Mouse (Mus musculus) kidney, adult 11 months (tissue): ENCODE measurements around the gene Sstr3.

Experiments
- DNase-seq: peaks from one replicate; pipeline ENCODE4 v3.0.0; 2022

The Sstr3 gene

DNA sequence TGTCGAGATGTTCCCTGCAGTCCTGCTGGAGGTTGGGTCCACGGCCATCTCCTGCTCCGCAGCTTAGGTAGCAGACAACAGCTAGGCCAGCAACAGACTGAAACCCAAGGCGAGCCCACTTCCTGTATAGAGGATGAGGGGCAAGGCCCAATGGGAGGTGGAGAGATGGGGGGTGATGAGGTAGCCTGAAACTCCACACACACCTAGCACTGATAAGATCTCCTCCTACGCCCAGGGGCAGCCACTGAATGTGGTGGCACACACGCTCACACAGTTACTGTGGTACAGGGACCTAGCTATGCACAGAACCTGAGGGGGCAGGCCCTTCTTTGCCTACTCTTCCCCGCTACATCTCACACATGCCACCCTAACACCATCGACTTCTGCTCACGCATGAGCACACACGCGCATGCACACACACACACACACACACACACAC, 49.5 kb downstream of the Sstr3 start, which contains the start of gene Il2rb:
TSS of gene Il2rb (minus strand) at position 304 of the 439 bp plus-strand sequence.
- no peak for DNase-seq

GRCm38 (mm10) chr15:78493401-78494010, 51.0 kb downstream of the Sstr3 start:
- DNase-seq, result no peak

- no peak for DNase-seq
These were observed 53.2 kb downstream of the Sstr3 start for GRCm38 (mm10) chr15:78491301-78491700.

GRCm38 (mm10) chr15:78489906-78490305, 54.6 kb downstream of the Sstr3 start:
- no peak for DNase-seq

GRCm38 (mm10) chr15:78489248-78489647, 55.2 kb downstream of the Sstr3 start:
- DNase-seq, result no peak

GRCm38 (mm10) chr15:78487066-78487465, 57.4 kb downstream of the Sstr3 start:
- DNase-seq, result no peak
